Mouse (Mus musculus): ENCODE measurements around the gene Gstz1.

- no peak for TF ChIP-seq CTCF (IDR thresholded peaks at IDR 0.05; ENCODE audit: low read depth)
- TF ChIP-seq EP300 (optimal IDR thresholded peaks at IDR 0.05), result no peak
Measured at GRCm38 (mm10) chr12:87138342-87138701, 8.6 kb upstream of the Gstz1 start.

All from stomach, postnatal 0 days (tissue).